25 mouse cellular contexts compared by ENCODE assay signal in the genomic region with DNA sequence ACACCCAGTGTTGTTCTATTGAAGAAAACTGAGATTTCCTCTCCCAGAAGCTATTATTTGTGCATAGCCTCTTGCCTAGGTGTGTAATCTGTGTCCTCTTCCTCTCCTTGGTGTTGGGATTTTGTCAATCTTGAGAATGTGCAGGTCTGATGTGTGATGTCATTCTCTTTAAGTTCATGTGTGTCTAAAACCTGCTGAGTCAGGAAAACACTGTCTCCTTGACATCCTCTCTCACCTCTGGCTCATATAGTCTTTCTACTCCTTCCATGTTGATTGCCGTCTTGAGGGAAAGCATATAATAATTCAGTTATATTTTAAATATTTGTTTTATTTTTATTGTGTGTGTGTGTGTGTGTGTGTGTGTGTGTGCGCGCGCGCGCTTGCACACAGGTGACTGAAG.
"Had no signal": no experiment of that assay in that cellular context is flagged by ENCODE, and none has a peak within 500 bp of the region (broad histone marks: within the 10 kb centered on the region; RNA-seq: fewer than 3 reads in every experiment).

No protein-coding gene starts in this region.

- H3K36me3 ChIP-seq: embryonic facial prominence, embryonic 10.5 days; embryonic facial prominence, embryonic 12.5 days; embryonic facial prominence, embryonic 13.5 days; embryonic facial prominence, embryonic 15.5 days; forebrain, embryonic 10.5 days; forebrain, embryonic 12.5 days; forebrain, embryonic 15.5 days; heart, embryonic 10.5 days had no signal

- H3K4me2 ChIP-seq: embryonic facial prominence, embryonic 12.5 days; embryonic facial prominence, embryonic 13.5 days; embryonic facial prominence, embryonic 15.5 days; forebrain, embryonic 12.5 days; forebrain, embryonic 13.5 days; forebrain, embryonic 15.5 days; heart, embryonic 11.5 days had no signal

- DNase-seq: cerebellum, adult 9-11 months; cerebellum, postnatal 10 days; cerebellum, postnatal 14 days; cerebellum, postnatal 25 days; cerebellum, postnatal 36 days; embryo, embryonic 11 days; forebrain, postnatal 0 days; gastrocnemius, adult 2 months; gastrocnemius, postnatal 10 days; gastrocnemius, postnatal 14 days; gastrocnemius, postnatal 25 days; gastrocnemius, postnatal 36 days; heart, adult 18-20 months; heart, adult 2 months had no signal

- H3K9me3 ChIP-seq: embryonic facial prominence, embryonic 10.5 days; embryonic facial prominence, embryonic 12.5 days; embryonic facial prominence, embryonic 13.5 days; embryonic facial prominence, embryonic 15.5 days; forebrain, embryonic 10.5 days; forebrain, embryonic 12.5 days; forebrain, embryonic 13.5 days; forebrain, embryonic 15.5 days; heart, embryonic 10.5 days had no signal

- H3K27me3 ChIP-seq: embryonic facial prominence, embryonic 12.5 days; embryonic facial prominence, embryonic 13.5 days; embryonic facial prominence, embryonic 15.5 days; forebrain, embryonic 12.5 days; forebrain, embryonic 13.5 days; forebrain, embryonic 15.5 days had no signal

- H3K27ac ChIP-seq: embryonic facial prominence, embryonic 10.5 days; embryonic facial prominence, embryonic 12.5 days; embryonic facial prominence, embryonic 13.5 days; embryonic facial prominence, embryonic 15.5 days; forebrain, embryonic 10.5 days; forebrain, embryonic 12.5 days; forebrain, embryonic 13.5 days; forebrain, embryonic 15.5 days; gastrocnemius, adult 2 months; heart, adult 2 months; heart, embryonic 10.5 days had no signal

- H3K9ac ChIP-seq: embryonic facial prominence, embryonic 12.5 days; embryonic facial prominence, embryonic 13.5 days; embryonic facial prominence, embryonic 15.5 days; forebrain, embryonic 12.5 days; forebrain, embryonic 13.5 days; forebrain, embryonic 15.5 days; forebrain, postnatal 0 days had no signal

- H3K4me1 ChIP-seq: embryonic facial prominence, embryonic 10.5 days; embryonic facial prominence, embryonic 12.5 days; embryonic facial prominence, embryonic 13.5 days; embryonic facial prominence, embryonic 15.5 days; forebrain, embryonic 12.5 days; forebrain, embryonic 13.5 days; forebrain, embryonic 15.5 days; heart, embryonic 10.5 days had no signal

- H3K4me3 ChIP-seq: embryonic facial prominence, embryonic 10.5 days; embryonic facial prominence, embryonic 12.5 days; embryonic facial prominence, embryonic 13.5 days; embryonic facial prominence, embryonic 15.5 days; erythroblast, embryonic 14.5 days; forebrain, embryonic 10.5 days; forebrain, embryonic 12.5 days; forebrain, embryonic 13.5 days; forebrain, embryonic 15.5 days; gastrocnemius, adult 2 months; heart, adult 2 months; heart, embryonic 10.5 days had no signal
